Mouse (Mus musculus) ES-E14 (cell line): ENCODE measurements at regions not wholly inside any gene's neighbourhood (a gene's known extent, or its start where the extent isn't known, plus 50 kb on each side); places are given as distances from the start of the nearest gene placed in this dataset.

Source experiments
- CHD2 ChIP-seq: IDR thresholded peaks from 2 replicates; pipeline ENCODE4 v1.6.1; 2014; ENCODE audit warnings: mild to moderate bottlenecking, low read depth, low read length, inconsistent platforms
- HCFC1 ChIP-seq: IDR thresholded peaks from 2 replicates; pipeline ENCODE4 v1.6.1; 2012; ENCODE audit warnings: low read length, inconsistent platforms, borderline replicate concordance; ENCODE audit not compliant: insufficient read depth
- MAFK ChIP-seq: IDR thresholded peaks from 2 replicates; pipeline ENCODE4 v1.6.1; 2014; ENCODE audit warnings: mild to moderate bottlenecking, low read depth, low read length, inconsistent platforms; ENCODE audit not compliant: insufficient read depth
- ZC3H11A ChIP-seq: IDR thresholded peaks from 2 replicates; pipeline ENCODE4 v1.6.1; 2012; ENCODE audit warnings: low read depth, mild to moderate bottlenecking, inconsistent platforms, low read length, borderline replicate concordance

- TF ChIP-seq CHD2 (no peak), HCFC1 (no peak), MAFK (no peak), ZC3H11A (no peak)
These were observed 307.4 kb downstream of the Etnk1 start for GRCm38 (mm10) chr6:143474396-143474795.
